Mouse (Mus musculus) MEL (cell line): Measurements from ENCODE around the gene Foxd3. TPM values are rescaled to one million over a fixed set of nuclear protein-coding genes. Genes with fewer than 3 reads are reported as not detected.

Experiments used
- DNase-seq: peaks from one replicate; pipeline ENCODE4 v3.0.0; 2011; ENCODE audit warnings: low read depth, low spot score
- H3K27ac ChIP-seq: 2 replicates; pipeline ENCODE4 v1.5.1; 2012; ENCODE audit warnings: low read depth, mild to moderate bottlenecking, control low read depth, low read length, moderate library complexity; ENCODE audit not compliant: control insufficient read depth
- H3K27me3 ChIP-seq, 2 experiments: fragments of 150-350 bp in 1 of 2; sonication (generic) in 1 of 2; 2 replicates each; pipeline ENCODE4 v1.6.1; 2012; ENCODE audit warnings: low read length in 2 of 2, mild to moderate bottlenecking in 2 of 2, improper control_type of control experiment in 1 of 2, moderate library complexity in 1 of 2; ENCODE audit not compliant: insufficient read depth in 2 of 2, control insufficient read depth in 1 of 2
- H3K36me3 ChIP-seq, 2 experiments: 2 replicates each; pipeline ENCODE4 v1.6.1; 2012 to 2014; ENCODE audit warnings: low read length in 2 of 2, improper control_type of control experiment in 1 of 2, inconsistent platforms in 1 of 2, mild to moderate bottlenecking in 1 of 2; ENCODE audit not compliant: insufficient read depth in 2 of 2, control insufficient read depth in 1 of 2
- H3K4me1 ChIP-seq, 2 experiments: fragments of 150-350 bp in 1 of 2; sonication (generic) in 1 of 2; 2 replicates each; pipeline ENCODE4 v1.6.1; 2012; ENCODE audit warnings: low read length in 2 of 2, improper control_type of control experiment in 1 of 2, mild to moderate bottlenecking in 1 of 2; ENCODE audit not compliant: insufficient read depth in 2 of 2, control insufficient read depth in 1 of 2
- H3K4me3 ChIP-seq, 2 experiments: fragments of 150-350 bp in 1 of 2; sonication (generic) in 1 of 2; 2 replicates each; pipeline ENCODE4 v1.5.1; 2012; ENCODE audit warnings: low read depth in 2 of 2, low read length in 2 of 2, mild to moderate bottlenecking in 2 of 2, moderate library complexity in 2 of 2, control low read depth in 1 of 2, improper control_type of control experiment in 1 of 2; ENCODE audit not compliant: control insufficient read depth in 1 of 2, insufficient read depth in 1 of 2
- H3K79me2 ChIP-seq: 2 replicates; pipeline ENCODE4 v1.6.1; 2012; ENCODE audit warnings: mild to moderate bottlenecking, low read length, moderate library complexity; ENCODE audit not compliant: control insufficient read depth, poor library complexity, insufficient read depth
- H3K9ac ChIP-seq: 2 replicates; pipeline ENCODE4 v1.6.1; 2012; ENCODE audit warnings: low read depth, mild to moderate bottlenecking, control low read depth, low read length, moderate library complexity; ENCODE audit not compliant: control insufficient read depth, poor library complexity, severe bottlenecking
- H3K9me3 ChIP-seq: fragments of 150-350 bp; sonication (generic); replicated peaks from 2 replicates; pipeline ENCODE4 v1.6.1; 2012; ENCODE audit warnings: mild to moderate bottlenecking, low read length, improper control_type of control experiment, moderate library complexity; ENCODE audit not compliant: insufficient read depth
- ELF1 ChIP-seq: IDR thresholded peaks from 2 replicates; pipeline ENCODE4 v1.6.1; 2014; ENCODE audit warnings: low read depth, mild to moderate bottlenecking, inconsistent platforms, low read length, improper control_type of control experiment, moderate library complexity
- EP300 ChIP-seq, 2 experiments: IDR thresholded peaks; 2 replicates each; pipeline ENCODE4 v1.6.1; 2011; ENCODE audit warnings: improper control_type of control experiment in 2 of 2, low read length in 2 of 2, low read depth in 1 of 2, mild to moderate bottlenecking in 1 of 2
- GABPA ChIP-seq: IDR thresholded peaks from 2 replicates; pipeline ENCODE4 v1.6.1; 2012; ENCODE audit warnings: low read depth, mild to moderate bottlenecking, inconsistent platforms, low read length, improper control_type of control experiment, moderate library complexity
- HCFC1 ChIP-seq: IDR thresholded peaks from 2 replicates; pipeline ENCODE4 v1.6.1; 2012; ENCODE audit warnings: low read depth, mild to moderate bottlenecking, inconsistent platforms, low read length, improper control_type of control experiment, moderate library complexity
- MAFK ChIP-seq: IDR thresholded peaks from 2 replicates; pipeline ENCODE4 v1.6.1; 2011; ENCODE audit warnings: low read depth, mild to moderate bottlenecking, low read length, improper control_type of control experiment, borderline replicate concordance
- MXI1 ChIP-seq: IDR thresholded peaks from 2 replicates; pipeline ENCODE4 v1.6.1; 2011; ENCODE audit warnings: mild to moderate bottlenecking, low read depth, low read length, improper control_type of control experiment
- POLR2A ChIP-seq, 2 experiments: IDR thresholded peaks; 2 replicates each; pipeline ENCODE4 v1.6.1; 2011 to 2012; ENCODE audit warnings: low read length in 2 of 2, mild to moderate bottlenecking in 2 of 2, control low read depth in 1 of 2, improper control_type of control experiment in 1 of 2, low read depth in 1 of 2, moderate library complexity in 1 of 2; ENCODE audit not compliant: control insufficient read depth in 1 of 2, insufficient read depth in 1 of 2, poor library complexity in 1 of 2
- RAD21 ChIP-seq: IDR thresholded peaks from 2 replicates; pipeline ENCODE4 v1.6.1; 2011; ENCODE audit warnings: mild to moderate bottlenecking, low read depth, low read length, improper control_type of control experiment
- SIN3A ChIP-seq: IDR thresholded peaks from 2 replicates; pipeline ENCODE4 v1.6.1; 2012; ENCODE audit warnings: low read length, improper control_type of control experiment, inconsistent platforms
- SMC3 ChIP-seq: IDR thresholded peaks from 2 replicates; pipeline ENCODE4 v1.6.1; 2011; ENCODE audit warnings: low read depth, low read length, improper control_type of control experiment
- TAL1 ChIP-seq: IDR thresholded peaks from 2 replicates; pipeline ENCODE4 v1.6.1; 2012; ENCODE audit warnings: mild to moderate bottlenecking, inconsistent platforms, low read length, moderate library complexity, mixed read lengths
- TBP ChIP-seq: IDR thresholded peaks from 2 replicates; pipeline ENCODE4 v1.8.0; 2011; ENCODE audit warnings: low read depth, low read length, improper control_type of control experiment
- TCF12 ChIP-seq: IDR thresholded peaks from 2 replicates; pipeline ENCODE4 v1.6.1; 2014; ENCODE audit warnings: low read depth, mild to moderate bottlenecking, inconsistent platforms, low read length, improper control_type of control experiment, moderate library complexity
- USF1 ChIP-seq: IDR thresholded peaks from 2 replicates; pipeline ENCODE4 v1.6.1; 2014; ENCODE audit warnings: low read depth, mild to moderate bottlenecking, inconsistent platforms, low read length, improper control_type of control experiment, moderate library complexity
- ZKSCAN1 ChIP-seq: IDR thresholded peaks from 2 replicates; pipeline ENCODE4 v1.6.1; 2012; ENCODE audit warnings: low read depth, mild to moderate bottlenecking, inconsistent platforms, low read length, improper control_type of control experiment, moderate library complexity
- ZNF384 ChIP-seq: IDR thresholded peaks from 2 replicates; pipeline ENCODE4 v1.6.1; 2012; ENCODE audit warnings: low read depth, mild to moderate bottlenecking, inconsistent platforms, low read length, improper control_type of control experiment
- polyA plus RNA-seq, 2 experiments: library from polyadenylated mRNA; stranded (reverse) in 1 of 2; unstranded in 1 of 2; fragments of >175 nt in 1 of 2; fragments of >200 nt in 1 of 2; gene quantifications; 2 replicates each; pipeline versions ENCODE4 v1.2.1 to v1.2.4; 2012; ENCODE audit warnings: low replicate concordance in 2 of 2, low read depth in 1 of 2; ENCODE audit not compliant: insufficient read length in 2 of 2, insufficient read depth in 1 of 2, missing spikeins in 1 of 2
- total RNA-seq: library from RNA; depleted of rRNA; stranded (reverse); fragments of 300-350 nt; gene quantifications from 2 replicates; pipeline ENCODE4 v1.2.3, GENCODE M21; 2012

The Foxd3 gene
- total and polyA plus RNA-seq, 3 experiments: not detected

GRCm38 (mm10) chr4:99651823-99652450 is 4.2 kb upstream of the Foxd3 start:
- no peak for TF ChIP-seq HCFC1
- no peak for TF ChIP-seq MXI1
- no peak for TF ChIP-seq POLR2A (IDR thresholded peaks at IDR 0.05; ENCODE audit: control insufficient read depth in 1 of 2, insufficient read depth in 1 of 2, low read depth in 1 of 2, low read length in 2 of 2, poor library complexity in 1 of 2)
- no peak for TF ChIP-seq RAD21
- TF ChIP-seq EP300 (IDR thresholded peaks at IDR 0.05; ENCODE audit: low read depth in 1 of 2, low read length in 2 of 2): no peak
- no peak for TF ChIP-seq GABPA
- no peak for TF ChIP-seq USF1
- no peak for TF ChIP-seq TCF12
- TF ChIP-seq ZNF384: no peak
- TF ChIP-seq TBP: no peak
- no peak for TF ChIP-seq ZKSCAN1
- Histone ChIP-seq H3K4me3 (no peak overlapping the region), H3K9ac (no peak overlapping the region), H3K27ac (no peak overlapping the region), H3K36me3 (no peaks in the 10 kb centered on the region), H3K9me3 (no peaks in the 10 kb centered on the region), H3K27me3 (no peaks in the 10 kb centered on the region), H3K79me2 (no peaks in the 10 kb centered on the region), H3K4me1 (no peaks in the 10 kb centered on the region)
- no peak for DNase-seq

GRCm38 (mm10) chr4:99652576-99653210 is 3.4 kb upstream of the Foxd3 start:
- Histone ChIP-seq H3K9me3 (no peaks in the 10 kb centered on the region), H3K79me2 (no peaks in the 10 kb centered on the region), H3K27me3 (no peaks in the 10 kb centered on the region), H3K4me1 (no peaks in the 10 kb centered on the region), H3K9ac (no peak overlapping the region), H3K4me3 (no peak overlapping the region), H3K27ac (no peak overlapping the region), H3K36me3 (no peaks in the 10 kb centered on the region)
- DNase-seq: no peak
- no peak for TF ChIP-seq SMC3
- TF ChIP-seq SIN3A: no peak
- TF ChIP-seq MAFK: no peak
- no peak for TF ChIP-seq EP300 (IDR thresholded peaks at IDR 0.05; ENCODE audit: low read depth in 1 of 2, low read length in 2 of 2)
- TF ChIP-seq TBP: no peak
- no peak for TF ChIP-seq TAL1
- TF ChIP-seq POLR2A (IDR thresholded peaks at IDR 0.05; ENCODE audit: control insufficient read depth in 1 of 2, insufficient read depth in 1 of 2, low read depth in 1 of 2, low read length in 2 of 2, poor library complexity in 1 of 2): no peak
- TF ChIP-seq ELF1: no peak
- no peak for TF ChIP-seq GABPA
